Mouse (Mus musculus) thymus, postnatal 4 days (tissue): Measurements from ENCODE around the gene Tubgcp5.
"Not testable (repeated sequence)": the region's sequence is repeated elsewhere in the genome, so short reads cannot be mapped to it uniquely, and the experiment has no call there.

Experiments
- DNase-seq: peaks from one replicate; pipeline ENCODE4 v3.0.0; 2021

Tubgcp5 gene

GRCm38 (mm10) chr7:55793952-55794603 is at the start of gene Tubgcp5:
TSS of gene Tubgcp5 (plus strand) at chr7:55794154.
- DNase-seq, result peak; percentile 97

GRCm38 (mm10) chr7:55744566-55745220 is 49.3 kb upstream of the Tubgcp5 start:
- DNase-seq, result no peak

GRCm38 (mm10) chr7:55750841-55751240 is 43.1 kb upstream of the Tubgcp5 start:
- no peak for DNase-seq

GRCm38 (mm10) chr7:55759346-55759745 is 34.6 kb upstream of the Tubgcp5 start:
- DNase-seq, result no peak

- no peak for DNase-seq
Measured at GRCm38 (mm10) chr7:55767926-55768325, 26.0 kb upstream of the Tubgcp5 start, which contains the start of gene Siglech. TSS of gene Siglech (plus strand) at chr7:55768178.

GRCm38 (mm10) chr7:55780011-55780410 is 13.9 kb upstream of the Tubgcp5 start:
- DNase-seq, result no peak

- no peak for DNase-seq
Measured at GRCm38 (mm10) chr7:55782493-55782892, 11.5 kb upstream of the Tubgcp5 start.

- peak; percentile 12 for DNase-seq
Measured at GRCm38 (mm10) chr7:55784580-55784979, 9.4 kb upstream of the Tubgcp5 start.

- not testable (repeated sequence) for DNase-seq
Measured at GRCm38 (mm10) chr7:55790586-55790985, 3.4 kb upstream of the Tubgcp5 start.

GRCm38 (mm10) chr7:55792280-55792679 is 1.7 kb upstream of the Tubgcp5 start:
- DNase-seq, result no peak

- DNase-seq, result no peak
Measured at GRCm38 (mm10) chr7:55793236-55793951, 560 bp upstream of the Tubgcp5 start.

- DNase-seq, result no peak
Measured at GRCm38 (mm10) chr7:55799981-55800380, 6.0 kb downstream of the Tubgcp5 start.

GRCm38 (mm10) chr7:55809967-55810366 is 16.0 kb downstream of the Tubgcp5 start:
- no peak for DNase-seq

GRCm38 (mm10) chr7:55824468-55824867 is 30.5 kb downstream of the Tubgcp5 start:
- DNase-seq, result no peak

GRCm38 (mm10) chr7:55827551-55827950 is 33.6 kb downstream of the Tubgcp5 start:
- DNase-seq, result no peak

- no peak for DNase-seq
Measured at GRCm38 (mm10) chr7:55836877-55837276, 42.9 kb downstream of the Tubgcp5 start.

GRCm38 (mm10) chr7:55841445-55841844 is 47.5 kb downstream of the Tubgcp5 start, which contains the start of gene Cyfip1:
TSS of gene Cyfip1 (plus strand) at chr7:55841745.
- DNase-seq, result no peak

GRCm38 (mm10) chr7:55841977-55842503 is 48.1 kb downstream of the Tubgcp5 start:
- DNase-seq, result peak; percentile 55

GRCm38 (mm10) chr7:55842504-55843152 is 48.7 kb downstream of the Tubgcp5 start:
- peak; percentile 13 for DNase-seq

GRCm38 (mm10) chr7:55846606-55847312 is 52.8 kb downstream of the Tubgcp5 start:
- no peak for DNase-seq

GRCm38 (mm10) chr7:55849948-55850571 is 56.1 kb downstream of the Tubgcp5 start:
- no peak for DNase-seq

GRCm38 (mm10) chr7:55852787-55853186 is 58.8 kb downstream of the Tubgcp5 start:
- no peak for DNase-seq
